Mouse (Mus musculus): Measurements from ENCODE around the gene Gm11733. TPM values are rescaled to one million over a fixed set of nuclear protein-coding genes. Genes with fewer than 3 reads are reported as not detected.

Gene Gm11733
- total and polyA plus RNA-seq, 3 experiments: 0.06 TPM; not detected in 2

- Histone ChIP-seq H3K9me3 (replicated peaks; ENCODE audit: insufficient read depth, low read length) (no peaks in the 10 kb centered on the region), H3K36me3 (ENCODE audit: control insufficient read depth in 1 of 2, insufficient read depth in 2 of 2, low read length in 2 of 2) (no peaks in the 10 kb centered on the region), H3K79me2 (ENCODE audit: control insufficient read depth, insufficient read depth, low read length, poor library complexity) (no peaks in the 10 kb centered on the region), H3K4me1 (ENCODE audit: control insufficient read depth in 1 of 2, insufficient read depth in 2 of 2, low read length in 2 of 2) (no peaks in the 10 kb centered on the region), H3K27ac (ENCODE audit: control insufficient read depth, low read depth, low read length) (no peak overlapping the region), H3K27me3 (ENCODE audit: control insufficient read depth in 1 of 2, insufficient read depth in 2 of 2, low read length in 2 of 2) (peaks cover 0 to 5% of the 10 kb centered on the region in 2 experiments; a peak in 2 of 4 replicates), H3K9ac (ENCODE audit: control insufficient read depth, low read depth, low read length, poor library complexity, severe bottlenecking) (no peak overlapping the region), H3K4me3 (ENCODE audit: control insufficient read depth in 1 of 2, insufficient read depth in 1 of 2, low read depth in 2 of 2, low read length in 2 of 2) (no peak overlapping the region)
- no peak for DNase-seq (ENCODE audit: low read depth, low spot score)
- TF ChIP-seq NRF1 (IDR thresholded peaks at IDR 0.05; ENCODE audit: insufficient read depth, low read depth, low read length, poor library complexity, severe bottlenecking): no peak
- no peak for TF ChIP-seq E2F4 (IDR thresholded peaks at IDR 0.05; ENCODE audit: borderline replicate concordance, low read depth, low read length)
- no peak for TF ChIP-seq ZKSCAN1 (IDR thresholded peaks at IDR 0.05; ENCODE audit: low read depth, low read length)
- TF ChIP-seq MAX (IDR thresholded peaks at IDR 0.05; ENCODE audit: low read length): no peak
- no peak for TF ChIP-seq USF2 (IDR thresholded peaks at IDR 0.05; ENCODE audit: borderline replicate concordance in 1 of 2, insufficient read depth in 1 of 2, low read depth in 1 of 2, low read length in 2 of 2)
- no peak for TF ChIP-seq POLR2AphosphoS5 (IDR thresholded peaks at IDR 0.05; ENCODE audit: borderline replicate concordance, low read depth, low read length)
- no peak for TF ChIP-seq TCF12 (IDR thresholded peaks at IDR 0.05; ENCODE audit: low read depth, low read length)
These were observed 45.8 kb upstream of the Gm11733 start for GRCm38 (mm10) chr11:117438363-117438762.

GRCm38 (mm10) chr11:117440865-117441425, 43.2 kb upstream of the Gm11733 start:
- H3K27me3 ChIP-seq (ENCODE audit: control insufficient read depth in 1 of 2, insufficient read depth in 2 of 2, low read length in 2 of 2): peaks cover 2 to 3% of the 10 kb centered on the region in 2 experiments

GRCm38 (mm10) chr11:117444090-117444489, 40.1 kb upstream of the Gm11733 start:
- H3K36me3 ChIP-seq (ENCODE audit: control insufficient read depth in 1 of 2, insufficient read depth in 2 of 2, low read length in 2 of 2): no peaks in the 10 kb centered on the region
- no peaks in the 10 kb centered on the region for H3K4me1 ChIP-seq (ENCODE audit: control insufficient read depth in 1 of 2, insufficient read depth in 2 of 2, low read length in 2 of 2)
- H3K9me3 ChIP-seq (replicated peaks; ENCODE audit: insufficient read depth, low read length): no peaks in the 10 kb centered on the region
- no peaks in the 10 kb centered on the region for H3K79me2 ChIP-seq (ENCODE audit: control insufficient read depth, insufficient read depth, low read length, poor library complexity)
- H3K4me3 ChIP-seq (ENCODE audit: control insufficient read depth in 1 of 2, insufficient read depth in 1 of 2, low read depth in 2 of 2, low read length in 2 of 2): no peak overlapping the region
- no peak overlapping the region for H3K27ac ChIP-seq (ENCODE audit: control insufficient read depth, low read depth, low read length)
- TF ChIP-seq SIN3A (IDR thresholded peaks at IDR 0.05; ENCODE audit: low read length) (no peak), ELF1 (IDR thresholded peaks at IDR 0.05; ENCODE audit: low read depth, low read length) (no peak), GABPA (IDR thresholded peaks at IDR 0.05; ENCODE audit: low read depth, low read length) (no peak), ZKSCAN1 (IDR thresholded peaks at IDR 0.05; ENCODE audit: low read depth, low read length) (no peak), RCOR1 (IDR thresholded peaks at IDR 0.05; ENCODE audit: low read depth, low read length) (no peak), EP300 (IDR thresholded peaks at IDR 0.05; ENCODE audit: low read depth in 1 of 2, low read length in 2 of 2) (no peak), MAX (IDR thresholded peaks at IDR 0.05; ENCODE audit: low read length) (no peak), KAT2A (conservative IDR thresholded peaks at IDR 0.05; ENCODE audit: low read depth, low read length) (no peak)
- DNase-seq (ENCODE audit: low read depth, low spot score): no peak
- no peak overlapping the region for H3K9ac ChIP-seq (ENCODE audit: control insufficient read depth, low read depth, low read length, poor library complexity, severe bottlenecking)
- peaks cover 1 to 6% of the 10 kb centered on the region in 2 experiments for H3K27me3 ChIP-seq (ENCODE audit: control insufficient read depth in 1 of 2, insufficient read depth in 2 of 2, low read length in 2 of 2)

More at GRCm38 (mm10) chr11:117440865-117441425, 43.2 kb upstream of the Gm11733 start:
- no peak for DNase-seq (ENCODE audit: low read depth, low spot score)
- H3K9me3 ChIP-seq (replicated peaks; ENCODE audit: insufficient read depth, low read length): no peaks in the 10 kb centered on the region
- no peak for TF ChIP-seq CTCF (IDR thresholded peaks at IDR 0.05 in 2 of 3, conservative IDR thresholded peaks at IDR 0.05 in 1 of 3; ENCODE audit: control insufficient read depth in 1 of 3, insufficient read depth in 1 of 3, low read depth in 2 of 3, low read length in 3 of 3, poor library complexity in 1 of 3, severe bottlenecking in 1 of 3)
- TF ChIP-seq MAFK (IDR thresholded peaks at IDR 0.05; ENCODE audit: borderline replicate concordance, low read depth, low read length): no peak
- TF ChIP-seq E2F4 (IDR thresholded peaks at IDR 0.05; ENCODE audit: borderline replicate concordance, low read depth, low read length): no peak
- no peak for TF ChIP-seq POLR2AphosphoS5 (IDR thresholded peaks at IDR 0.05; ENCODE audit: borderline replicate concordance, low read depth, low read length)
- TF ChIP-seq TBP (IDR thresholded peaks at IDR 0.05; ENCODE audit: low read depth, low read length): no peak
- no peak for TF ChIP-seq GABPA (IDR thresholded peaks at IDR 0.05; ENCODE audit: low read depth, low read length)
- TF ChIP-seq USF2 (IDR thresholded peaks at IDR 0.05; ENCODE audit: borderline replicate concordance in 1 of 2, insufficient read depth in 1 of 2, low read depth in 1 of 2, low read length in 2 of 2): no peak
- TF ChIP-seq KAT2A (conservative IDR thresholded peaks at IDR 0.05; ENCODE audit: low read depth, low read length): no peak
- no peak for TF ChIP-seq POLR2AphosphoS2 (IDR thresholded peaks at IDR 0.05; ENCODE audit: low read length)
- TF ChIP-seq ZMIZ1 (IDR thresholded peaks at IDR 0.05; ENCODE audit: low read depth, low read length): no peak
- no peak for TF ChIP-seq SIN3A (IDR thresholded peaks at IDR 0.05; ENCODE audit: low read length)
- TF ChIP-seq MAX (IDR thresholded peaks at IDR 0.05; ENCODE audit: low read length): no peak
- no peaks in the 10 kb centered on the region for H3K79me2 ChIP-seq (ENCODE audit: control insufficient read depth, insufficient read depth, low read length, poor library complexity)
- H3K27ac ChIP-seq (ENCODE audit: control insufficient read depth, low read depth, low read length): no peak overlapping the region
- H3K4me3 ChIP-seq (ENCODE audit: control insufficient read depth in 1 of 2, insufficient read depth in 1 of 2, low read depth in 2 of 2, low read length in 2 of 2): no peak overlapping the region
- no peaks in the 10 kb centered on the region for H3K4me1 ChIP-seq (ENCODE audit: control insufficient read depth in 1 of 2, insufficient read depth in 2 of 2, low read length in 2 of 2)
- no peaks in the 10 kb centered on the region for H3K36me3 ChIP-seq (ENCODE audit: control insufficient read depth in 1 of 2, insufficient read depth in 2 of 2, low read length in 2 of 2)
- no peak overlapping the region for H3K9ac ChIP-seq (ENCODE audit: control insufficient read depth, low read depth, low read length, poor library complexity, severe bottlenecking)

Data from MEL (cell line).